Mouse (Mus musculus) spleen, adult 2 months (tissue): Measurements from ENCODE around the gene Kcnj11.

Source experiments
- CTCF ChIP-seq: fragments of 200-500 bp; IDR thresholded peaks from 2 replicates; pipeline ENCODE4 v1.5.1; 2011; ENCODE audit warnings: mild to moderate bottlenecking, inconsistent platforms; ENCODE audit not compliant: insufficient read depth, insufficient read length, insufficient replicate concordance; ENCODE audit errors: extremely low read depth
- POLR2A ChIP-seq: fragments of 200-500 bp; IDR thresholded peaks from 2 replicates; pipeline ENCODE4 v1.6.1; 2011; ENCODE audit warnings: low read depth, low read length, inconsistent platforms

DNA sequence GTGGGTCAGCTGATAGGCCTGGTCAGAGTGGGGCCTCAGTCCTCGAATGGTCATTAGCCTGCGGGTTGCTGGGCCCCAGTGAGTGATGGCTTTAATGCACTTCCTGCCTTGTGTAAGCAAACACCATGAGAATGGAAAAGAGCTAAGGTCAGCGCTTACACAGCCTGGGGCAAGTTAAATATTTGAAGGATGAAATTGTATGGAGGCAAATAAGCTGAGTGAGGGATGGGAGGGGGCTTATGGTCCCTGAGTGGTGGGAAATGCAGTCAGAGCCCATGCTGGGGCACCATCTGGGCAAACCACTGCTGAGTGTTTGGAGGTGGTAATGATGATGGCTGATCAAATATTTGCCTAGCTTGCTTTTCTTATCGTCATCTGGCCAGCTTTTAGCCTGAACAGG lies 22.4 kb upstream of the Kcnj11 start:
- TF ChIP-seq CTCF, result no peak
- TF ChIP-seq POLR2A, result no peak
